Mouse (Mus musculus) right cerebral cortex, postnatal 10 days (tissue): ENCODE data around the gene Eci2.
A peak's percentile ranks its signal among the peaks of the same experiment; 100 is the strongest.
"Not testable (repeated sequence)": the region's sequence is repeated elsewhere in the genome, so short reads cannot be mapped to it uniquely, and the experiment has no call there.

ENCODE experiments used
- DNase-seq, 2 experiments: peaks; one replicate each; pipeline ENCODE4 v3.0.0; 2021; ENCODE audit warnings: low spot score in 2 of 2

Gene Eci2

DNA sequence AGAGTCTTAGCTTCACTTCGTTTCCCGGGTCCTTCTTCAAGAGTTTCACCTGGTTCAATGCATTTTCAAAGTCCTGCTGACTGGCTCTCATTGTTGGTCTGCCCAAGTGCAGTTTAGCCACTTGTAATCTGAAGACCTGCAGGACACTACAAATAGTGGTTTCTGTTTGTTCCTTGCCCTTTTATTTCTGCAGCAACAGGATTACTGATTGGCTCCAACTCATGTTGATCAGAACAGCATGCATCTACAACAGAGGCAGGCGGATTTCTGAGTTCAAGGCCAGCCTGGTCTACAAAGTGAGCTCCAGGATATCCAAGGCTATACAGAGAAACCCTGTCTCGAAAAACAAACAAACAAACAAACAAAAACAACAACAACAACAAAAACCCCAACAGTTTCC, 33.8 kb downstream of the Eci2 start:
- no peak for DNase-seq

DNA sequence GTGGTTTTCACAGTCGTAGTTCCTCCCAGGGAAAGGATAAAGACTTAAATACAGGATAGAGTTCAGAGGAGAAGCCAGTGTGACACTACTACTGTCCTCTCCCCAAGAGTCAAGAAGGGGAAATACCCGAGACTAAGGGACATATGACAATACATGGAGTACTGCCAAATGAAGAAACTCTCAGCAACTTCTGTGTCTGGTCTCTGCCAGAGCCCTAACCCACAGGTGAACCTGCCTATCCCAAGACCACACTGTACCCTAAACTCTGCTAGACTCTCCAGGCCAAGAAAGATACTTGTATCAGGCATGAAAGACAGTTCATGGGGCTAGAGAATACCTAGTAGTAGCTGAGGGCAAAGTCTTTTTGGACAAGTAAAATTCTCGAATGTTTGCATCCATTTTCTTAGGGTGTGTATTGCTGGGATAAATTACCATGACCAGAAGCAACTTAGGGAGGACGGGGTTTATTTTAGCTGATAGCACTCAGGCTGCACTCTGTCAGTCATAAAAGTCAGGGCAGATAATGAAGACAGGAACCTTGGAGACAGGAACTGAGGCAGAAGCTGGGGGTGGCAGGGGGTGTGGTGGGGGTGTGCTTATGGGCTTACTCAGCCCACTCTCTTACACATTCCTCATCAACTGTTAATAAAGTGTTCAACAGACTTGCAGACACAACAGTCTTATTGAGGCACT, 35.2 kb downstream of the Eci2 start:
- DNase-seq: no peak

DNA sequence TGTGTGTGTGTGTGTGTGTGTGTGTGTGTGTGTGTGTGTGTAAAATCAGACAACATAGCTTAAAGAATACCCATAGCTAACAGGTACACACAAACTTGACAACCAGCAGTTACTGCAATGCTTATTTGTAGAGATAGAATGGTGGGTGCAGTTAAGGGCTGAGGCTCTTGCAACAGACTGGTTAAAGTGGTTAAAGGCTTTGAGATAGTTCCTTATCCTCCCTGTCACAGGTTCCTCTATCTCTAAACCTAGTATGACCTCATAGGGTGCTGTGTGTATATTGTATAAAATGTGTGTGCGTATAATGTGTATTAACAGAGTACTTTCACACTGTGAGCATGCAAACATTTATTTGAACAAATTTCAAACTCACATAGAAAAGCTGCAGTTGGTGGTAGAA, 43.4 kb downstream of the Eci2 start:
- not testable (repeated sequence) for DNase-seq

DNA sequence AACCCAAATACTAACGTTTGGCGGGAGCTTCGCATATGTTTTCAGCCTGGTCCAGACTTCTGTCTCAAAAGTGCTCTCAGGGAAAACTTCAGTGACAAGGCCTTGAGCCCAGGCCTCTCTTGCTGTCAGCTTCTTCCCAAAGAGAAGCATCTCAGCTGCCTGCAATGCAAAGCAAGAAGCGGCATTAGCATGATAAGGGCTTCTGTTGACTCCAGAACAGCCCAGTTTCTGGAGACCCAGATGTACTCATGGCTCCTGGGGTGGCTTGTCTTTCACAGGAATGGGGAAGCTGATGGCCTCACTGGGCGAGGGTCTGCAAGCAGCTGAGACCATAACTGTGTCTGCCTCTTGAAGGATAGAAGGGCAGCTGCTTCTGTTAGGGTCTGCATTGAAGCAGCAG, 48.3 kb downstream of the Eci2 start:
- not testable (repeated sequence) for DNase-seq

DNA sequence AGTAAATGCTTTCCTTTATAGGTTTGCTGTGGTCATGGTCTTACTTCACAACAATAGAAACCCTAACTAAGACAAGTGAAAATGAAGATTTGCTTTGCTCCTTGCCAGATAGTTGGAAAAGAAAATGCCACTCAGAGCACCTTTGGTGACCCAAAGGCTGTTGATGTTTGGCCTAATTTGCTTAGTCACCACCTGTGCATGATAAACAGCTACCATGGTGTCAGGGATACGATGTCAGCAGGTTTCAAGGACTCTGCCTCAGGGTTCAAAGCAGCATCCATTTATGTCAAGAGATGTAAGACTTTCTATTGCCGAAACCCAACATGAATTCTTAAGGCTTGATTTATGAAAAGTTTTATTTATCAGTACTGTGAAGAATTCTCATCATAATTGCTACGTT, 49.5 kb downstream of the Eci2 start:
- no peak for DNase-seq

DNA sequence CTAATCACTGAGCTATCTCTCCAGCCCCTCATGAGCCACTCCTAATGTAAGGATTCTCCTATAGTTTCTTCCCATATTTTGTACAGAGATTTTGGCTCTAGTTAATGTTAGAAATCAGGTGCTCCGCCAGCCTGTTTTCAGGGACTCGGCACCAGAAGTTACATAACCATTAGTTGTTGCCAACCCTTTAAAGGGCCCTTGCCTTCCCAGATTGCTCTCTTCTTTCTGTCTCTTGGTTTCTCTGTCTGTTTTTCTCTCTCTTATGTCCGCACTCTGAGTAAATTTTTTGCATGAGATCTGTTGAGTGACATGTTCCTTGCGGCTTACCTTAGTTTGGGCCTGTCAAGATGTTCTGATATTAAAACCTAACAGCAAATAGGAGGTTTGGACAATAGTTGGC, 50.8 kb downstream of the Eci2 start:
- DNase-seq: no peak

DNA sequence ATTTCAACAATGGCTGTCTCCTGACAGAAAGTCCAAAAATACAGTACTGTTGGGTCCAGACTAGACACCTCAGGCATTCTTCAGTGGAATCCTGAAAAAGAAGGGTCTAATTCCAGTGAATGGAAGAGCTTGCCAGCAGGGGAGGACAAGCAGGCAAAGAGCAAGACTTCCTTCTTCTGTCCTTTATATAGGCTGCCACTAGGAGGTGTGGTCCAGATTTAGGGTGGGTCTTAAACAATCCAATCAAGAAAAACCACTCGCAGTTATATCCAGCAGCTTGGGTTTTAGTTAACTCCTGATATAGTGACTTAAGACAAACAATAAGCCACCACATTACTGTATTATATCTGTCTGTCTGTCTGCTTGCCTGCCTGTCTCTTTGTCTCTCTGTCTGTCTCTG, 53.1 kb downstream of the Eci2 start:
- no peak for DNase-seq

DNA sequence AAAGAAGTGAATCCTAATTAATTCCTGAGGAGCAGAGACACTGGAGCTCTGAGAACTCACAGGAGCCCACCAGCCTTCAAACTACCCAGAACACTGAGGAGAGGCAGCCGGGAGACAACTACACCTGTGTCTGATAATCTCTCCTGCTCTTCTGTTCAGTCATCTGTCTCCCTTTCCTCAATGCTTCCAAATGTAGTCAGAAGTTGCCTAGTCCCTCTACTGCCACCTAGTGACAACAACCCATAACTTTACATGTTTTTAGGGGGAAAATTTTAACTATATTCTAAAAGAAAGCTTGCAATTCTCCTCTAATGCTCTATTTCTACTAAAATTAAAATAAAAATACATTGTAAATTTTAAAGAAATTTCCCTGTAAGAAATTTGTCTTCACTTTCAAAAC, 53.7 kb downstream of the Eci2 start:
- DNase-seq: no peak

DNA sequence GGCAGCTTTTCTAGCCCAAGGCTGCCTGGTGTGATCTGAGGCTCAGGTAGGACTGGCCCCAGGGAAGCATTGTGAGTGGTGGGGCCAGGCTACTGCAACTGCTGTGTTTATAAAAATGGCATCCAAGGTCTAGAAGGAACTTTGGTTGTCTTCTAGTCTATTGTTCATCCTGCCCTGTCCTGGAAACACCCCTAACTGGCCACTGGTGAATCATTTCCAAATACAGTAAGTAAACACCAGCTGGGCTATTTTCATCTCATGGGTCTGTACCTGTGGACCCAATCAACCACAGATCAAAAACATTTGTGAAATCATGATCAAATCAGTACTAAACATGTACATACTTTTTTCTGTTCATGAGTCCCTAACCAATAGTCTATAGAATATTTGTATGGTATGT, 54.4 kb downstream of the Eci2 start:
- not testable (repeated sequence) for DNase-seq

DNA sequence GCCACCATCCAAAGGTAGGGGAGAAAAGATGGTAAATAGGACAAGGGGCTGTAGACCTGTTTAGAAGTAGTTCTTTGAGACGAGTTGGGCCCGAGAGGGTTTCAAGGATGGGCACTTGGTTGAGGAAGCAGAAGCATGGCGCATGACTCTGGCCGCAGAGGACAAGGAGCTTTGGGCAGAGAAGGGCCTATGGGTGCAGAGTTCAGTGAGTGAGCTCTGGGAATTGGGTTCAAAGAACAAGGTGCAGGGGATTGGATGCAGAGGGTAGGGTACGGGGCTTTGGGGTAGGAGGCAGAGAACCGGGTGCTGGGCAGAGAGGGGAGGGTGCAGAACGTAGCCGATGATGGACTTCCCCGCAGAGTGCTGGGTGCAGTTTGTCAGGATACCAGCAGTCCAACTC, 61.2 kb downstream of the Eci2 start:
- DNase-seq: not testable (repeated sequence)

DNA sequence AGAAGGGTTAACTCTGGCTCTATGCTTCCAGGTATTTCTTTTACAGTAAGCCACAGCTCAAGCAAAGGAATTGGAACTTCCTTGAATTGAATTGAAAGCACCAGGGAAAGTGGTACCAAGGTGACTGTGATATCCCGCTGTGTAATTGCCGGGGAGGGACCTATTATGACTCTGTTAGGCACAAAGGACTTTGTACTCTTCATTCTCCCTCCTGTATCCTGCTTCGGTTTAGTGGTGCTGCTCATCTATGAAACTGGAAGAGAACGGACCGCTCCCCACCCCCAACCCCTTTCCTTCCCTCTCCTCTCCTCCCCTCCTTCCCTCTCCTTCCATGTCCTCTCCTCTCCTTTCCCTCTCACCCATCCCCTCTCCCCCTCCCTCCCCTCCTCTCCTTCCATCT, 62.0 kb downstream of the Eci2 start:
- no peak for DNase-seq

DNA sequence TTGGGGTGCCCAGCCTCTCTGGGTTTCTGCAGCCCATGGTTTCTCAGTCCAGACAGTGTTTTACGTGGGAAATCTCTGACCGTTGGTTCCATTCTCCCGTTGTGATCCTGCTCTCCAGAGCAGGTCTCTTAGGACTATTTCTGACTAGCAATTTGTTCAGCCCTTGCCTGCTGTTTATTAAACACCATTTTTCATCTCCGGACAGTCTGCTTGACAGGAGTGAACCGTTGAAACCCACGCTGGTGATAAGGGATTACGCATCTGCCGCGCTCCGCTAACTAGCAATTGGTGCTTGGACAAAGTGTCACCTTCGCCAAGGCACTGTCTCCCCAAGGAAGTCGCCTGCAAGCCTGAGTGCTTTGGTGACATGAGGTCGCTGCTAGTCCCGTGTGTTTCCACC, 62.5 kb downstream of the Eci2 start:
- DNase-seq: no peak

DNA sequence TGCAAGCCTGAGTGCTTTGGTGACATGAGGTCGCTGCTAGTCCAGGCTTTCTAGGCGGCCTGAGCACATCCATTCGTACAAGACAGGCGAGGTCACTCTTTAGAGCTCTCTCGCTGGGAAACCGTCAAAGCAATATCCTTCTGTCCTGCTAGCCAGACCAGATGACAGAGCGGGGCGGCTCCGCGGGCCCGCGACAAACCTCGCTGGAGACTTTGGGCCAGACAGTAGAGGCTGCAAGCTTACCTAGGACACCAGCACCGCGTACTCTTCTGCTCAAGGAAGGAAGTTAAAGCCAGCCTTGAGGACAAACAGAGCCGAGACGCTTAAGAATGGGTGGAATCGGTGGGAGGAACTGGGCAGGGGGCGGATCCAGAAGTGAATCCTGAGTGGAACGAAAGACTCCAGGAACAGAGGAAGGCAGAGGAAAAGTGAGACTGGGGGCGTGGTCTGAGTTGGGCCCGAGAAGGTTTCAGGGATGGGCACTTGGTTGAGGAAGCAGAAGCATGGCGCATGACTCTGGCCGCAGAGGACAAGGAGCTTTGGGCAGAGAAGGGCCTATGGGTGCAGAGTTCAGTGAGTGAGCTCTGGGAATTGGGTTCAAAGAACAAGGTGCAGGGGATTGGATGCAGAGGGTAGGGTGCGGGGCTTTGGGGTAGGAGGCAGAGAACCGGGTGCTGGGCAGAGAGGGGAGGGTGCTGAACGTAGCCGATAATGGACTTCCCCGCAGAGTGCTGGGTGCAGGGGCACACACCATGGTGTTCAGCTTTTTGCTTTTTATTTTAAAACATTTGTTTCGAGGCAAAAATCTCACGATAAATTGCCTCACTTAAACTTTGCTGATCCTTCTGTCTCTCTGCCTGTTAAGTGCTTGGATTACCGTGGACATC, 63.1 kb downstream of the Eci2 start, which contains the start of gene Eci3:
TSS of gene Eci3 (minus strand) at position 300 of the 887 bp plus-strand sequence.
- DNase-seq: peak in 1 of 2 experiments; percentile 26

DNA sequence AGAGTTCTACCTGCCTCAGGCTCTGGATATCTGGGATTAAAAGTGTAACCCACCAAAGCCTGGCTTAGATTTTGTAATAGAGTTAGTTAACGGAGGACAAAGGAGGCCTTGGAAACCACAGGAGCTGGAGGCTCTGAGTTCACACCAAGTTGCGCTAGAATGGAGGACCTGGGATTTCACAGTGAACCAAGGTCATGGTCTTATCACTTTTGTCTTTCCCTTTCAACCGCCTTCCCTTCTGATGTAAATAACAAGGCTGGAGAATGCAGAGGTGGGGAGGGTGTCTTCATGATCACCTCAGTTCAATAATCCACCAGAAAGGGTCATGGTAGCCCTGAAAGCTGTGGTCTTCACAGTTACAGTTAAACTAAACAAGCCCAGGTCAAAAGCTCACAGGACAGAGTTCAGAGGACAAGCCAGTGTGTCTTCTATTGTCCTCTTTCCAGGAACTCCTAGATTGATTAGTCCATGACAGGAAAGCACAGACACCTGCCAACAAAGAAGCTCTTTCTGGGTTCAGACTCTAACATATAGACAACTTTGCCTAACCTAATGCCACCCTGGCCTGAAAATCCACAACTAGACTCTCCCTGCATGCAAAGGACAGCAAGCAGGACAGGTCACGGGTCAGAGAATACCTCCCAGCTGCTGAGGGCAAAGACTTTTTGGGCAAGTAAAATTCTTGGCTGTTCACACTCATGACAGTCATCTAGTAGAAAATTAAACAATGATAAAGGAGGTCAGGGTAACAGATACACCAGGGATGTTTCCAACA, 65.7 kb downstream of the Eci2 start:
- no peak for DNase-seq

DNA sequence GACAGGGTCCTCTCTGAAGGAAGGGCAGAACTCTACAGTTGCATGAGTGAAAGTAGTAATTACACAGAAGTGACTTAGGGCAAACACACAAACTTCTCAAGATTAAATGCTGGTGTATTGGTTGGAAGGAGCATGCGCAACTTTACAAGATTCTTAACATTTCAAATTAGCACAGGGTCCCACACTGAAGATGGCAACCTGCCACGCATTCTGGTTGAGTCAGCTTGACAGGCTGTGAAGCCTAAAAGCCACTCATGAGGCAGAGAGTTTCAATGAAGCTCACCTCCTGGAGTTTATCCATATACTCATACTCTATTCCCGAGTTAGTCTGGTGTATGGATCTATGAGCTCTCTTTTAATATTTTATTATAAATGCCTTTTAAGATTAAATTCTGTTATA, 68.7 kb downstream of the Eci2 start:
- not testable (repeated sequence) for DNase-seq

DNA sequence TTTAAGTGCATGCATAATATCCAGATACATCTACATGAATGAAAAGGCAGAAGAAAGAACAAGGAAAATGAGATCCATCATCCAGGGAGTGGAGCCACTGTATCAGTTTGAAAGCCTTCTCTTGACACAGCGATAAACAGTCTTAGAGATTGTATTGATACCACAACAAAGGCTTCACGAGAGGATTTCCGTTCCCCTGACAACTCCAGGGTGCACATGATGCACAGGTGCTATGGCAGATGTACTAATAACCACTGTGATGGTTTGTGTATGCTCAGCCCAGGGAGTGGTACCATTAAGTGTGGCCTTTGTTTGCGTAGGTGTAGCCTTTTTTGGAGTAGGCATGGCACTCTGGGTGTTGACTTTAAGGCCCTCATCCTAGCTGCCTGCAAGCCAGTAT, 70.0 kb downstream of the Eci2 start:
- DNase-seq: no peak

DNA sequence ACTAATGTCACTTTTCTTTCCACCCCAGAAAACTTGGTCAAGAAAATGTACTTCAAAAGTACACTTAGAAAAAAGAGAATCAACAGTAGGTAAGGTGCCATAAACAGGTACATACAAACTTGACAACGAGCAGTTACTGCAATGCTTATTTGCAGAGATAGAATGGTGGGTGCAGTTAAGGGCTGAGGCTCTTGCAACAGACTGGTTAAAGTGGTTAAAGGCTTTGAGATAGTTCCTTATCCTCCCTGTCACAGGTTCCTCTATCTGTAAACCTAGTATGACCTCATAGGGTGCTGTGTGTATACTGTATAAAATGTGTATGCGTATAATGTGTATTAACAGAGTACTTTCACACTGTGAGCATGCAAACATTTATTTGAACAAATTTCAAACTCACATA, 75.5 kb downstream of the Eci2 start:
- DNase-seq: not testable (repeated sequence)

DNA sequence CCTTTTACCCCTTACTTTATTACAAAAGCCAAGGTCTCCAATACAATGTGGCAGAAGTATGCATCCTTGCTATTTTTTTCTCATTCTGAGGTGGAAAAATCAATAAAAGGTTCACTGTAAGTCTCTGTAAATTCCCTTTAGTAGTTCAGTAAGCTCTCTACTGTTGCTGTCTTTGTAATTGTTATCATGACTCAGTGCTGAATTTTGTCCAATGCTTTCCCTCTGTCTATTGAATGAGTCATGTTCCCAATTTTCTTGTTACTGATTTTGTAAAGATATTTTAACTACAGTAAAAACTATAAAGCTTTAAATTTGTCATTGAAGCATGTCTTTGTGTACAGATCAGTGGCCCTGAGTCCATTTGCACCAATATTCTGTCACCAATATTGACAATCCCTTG, 84.5 kb downstream of the Eci2 start:
- DNase-seq: no peak

DNA sequence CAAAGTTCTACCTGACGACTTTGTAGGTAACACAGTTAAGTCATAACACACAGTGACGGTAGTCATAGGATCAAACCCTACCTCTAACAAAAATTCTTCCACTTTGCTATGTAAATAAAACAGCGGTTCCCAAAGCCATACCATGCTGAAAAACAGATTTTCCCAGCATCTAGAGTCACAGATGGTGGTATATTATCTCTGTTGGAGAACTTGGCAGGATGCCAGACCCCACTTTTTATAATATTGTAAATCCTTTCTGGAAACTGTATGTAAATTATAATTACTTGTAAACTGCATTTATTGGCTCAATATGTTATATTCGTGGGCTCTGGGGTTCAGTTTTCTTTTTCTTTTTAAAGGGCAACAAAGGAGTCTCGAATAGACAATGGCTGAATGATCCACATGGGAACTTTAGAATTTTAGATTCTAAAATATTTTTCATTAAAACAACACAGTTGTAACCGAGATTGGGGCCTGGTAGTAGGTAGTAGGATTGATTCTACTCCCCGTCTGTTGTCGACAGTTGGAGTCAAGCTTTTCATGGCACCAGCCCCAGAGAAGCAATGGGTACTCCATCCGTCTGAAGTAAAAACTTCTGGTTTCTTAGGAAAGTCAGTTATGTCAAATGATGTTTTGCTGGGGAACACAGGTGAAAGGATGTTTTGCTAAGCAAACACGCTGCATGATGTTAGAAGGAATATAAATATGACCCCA, 91.8 kb downstream of the Eci2 start:
- DNase-seq: peak; percentile 47 to 58
